Mouse (Mus musculus) midbrain, embryonic 16.5 days (tissue): ENCODE data around the gene Sf3b3. TPM values are rescaled to one million over a fixed set of nuclear protein-coding genes. Genes with fewer than 3 reads are reported as not detected.

ENCODE experiments used
- ATAC-seq: fragments of 200-750 bp; cut with Nextera tagmentation; 2 replicates; pipeline ENCODE4 v1.8.0; 2017; ENCODE audit warnings: moderate TSS enrichment
- H3K27ac ChIP-seq: fragments of 300-500 bp; sonication (generic); 2 replicates; pipeline ENCODE4 v1.5.1; 2014; ENCODE audit warnings: mild to moderate bottlenecking, low read length, mixed read lengths
- H3K27me3 ChIP-seq: fragments of 300-500 bp; sonication (generic); 2 replicates; pipeline ENCODE4 v1.6.1; 2014; ENCODE audit warnings: low read depth, low read length, mixed read lengths; ENCODE audit not compliant: control insufficient read depth, insufficient read depth
- H3K36me3 ChIP-seq: fragments of 300-500 bp; sonication (generic); 2 replicates; pipeline ENCODE4 v1.6.1; 2014; ENCODE audit warnings: mild to moderate bottlenecking, low read length, moderate library complexity, mixed read lengths; ENCODE audit not compliant: control insufficient read depth, insufficient read depth
- H3K4me1 ChIP-seq: fragments of 300-500 bp; sonication (generic); 2 replicates; pipeline ENCODE4 v1.6.1; 2014; ENCODE audit warnings: mild to moderate bottlenecking, low read length, mixed read lengths; ENCODE audit not compliant: control insufficient read depth, insufficient read depth
- H3K4me2 ChIP-seq: fragments of 300-500 bp; sonication (generic); 2 replicates; pipeline ENCODE4 v1.6.1; 2014; ENCODE audit warnings: mild to moderate bottlenecking, low read length, mixed read lengths
- H3K4me3 ChIP-seq: fragments of 300-500 bp; sonication (generic); 2 replicates; pipeline ENCODE4 v1.5.1; 2014; ENCODE audit warnings: low read depth, mild to moderate bottlenecking, low read length, moderate library complexity, mixed read lengths
- H3K9ac ChIP-seq: fragments of 300-500 bp; sonication (generic); 2 replicates; pipeline ENCODE4 v1.6.1; 2014; ENCODE audit warnings: low read depth, low read length, mixed read lengths
- H3K9me3 ChIP-seq: fragments of 300-500 bp; sonication (generic); replicated peaks from 2 replicates; pipeline ENCODE4 v1.6.1; 2014; ENCODE audit warnings: mild to moderate bottlenecking, low read length, mixed read lengths; ENCODE audit not compliant: control insufficient read depth, poor library complexity, severe bottlenecking
- WGBS: fragments of 180-500 bp; shearing (Covaris S2); extraction: QIAGEN DNeasy Blood & Tissue Kit; methylation state at CpG from one replicate; pipeline ENCODE4 v1.1.7; 2014; 5-methylcytosine and 5-hydroxymethylcytosine counted together
- polyA plus RNA-seq: library from polyadenylated mRNA; unstranded; fragments of >200 nt; fragmentation: Nextera tagmentation; extraction: Ambion mirVana; gene quantifications from 2 replicates; pipeline ENCODE4 v1.2.1, GENCODE M21; 2015

Sf3b3 gene
- polyA plus RNA-seq, 1 experiment from 2014 or later = 92.3 TPM

- 96% methylated on average over 3 of the region's 3 CpGs for WGBS
- Histone ChIP-seq H3K27ac (no peak overlapping the region), H3K9me3 (no peaks in the 10 kb centered on the region), H3K9ac (no peak overlapping the region), H3K4me1 (no peaks in the 10 kb centered on the region), H3K36me3 (no peaks in the 10 kb centered on the region), H3K4me2 (no peak overlapping the region), H3K27me3 (no peaks in the 10 kb centered on the region), H3K4me3 (no peak overlapping the region)
- ATAC-seq = no peak
Measured at GRCm38 (mm10) chr8:110776335-110776734, 70.3 kb downstream of the Sf3b3 start.

- H3K4me3 ChIP-seq = no peak overlapping the region
- no peak overlapping the region for H3K4me2 ChIP-seq
- no peak for ATAC-seq
- no peaks in the 10 kb centered on the region for H3K36me3 ChIP-seq
- WGBS = 92% methylated on average over 3 of the region's 3 CpGs
- H3K9ac ChIP-seq = no peak overlapping the region
- no peak overlapping the region for H3K27ac ChIP-seq
- no peaks in the 10 kb centered on the region for H3K27me3 ChIP-seq
- no peaks in the 10 kb centered on the region for H3K4me1 ChIP-seq
- H3K9me3 ChIP-seq = no peaks in the 10 kb centered on the region
Measured at GRCm38 (mm10) chr8:110775721-110776120, 70.9 kb downstream of the Sf3b3 start.

- H3K36me3 ChIP-seq = no peaks in the 10 kb centered on the region
- no peak overlapping the region for H3K4me3 ChIP-seq
- no peak overlapping the region for H3K9ac ChIP-seq
- 79% methylated on average over 8 of the region's 8 CpGs for WGBS
- H3K27me3 ChIP-seq = no peaks in the 10 kb centered on the region
- H3K27ac ChIP-seq = no peak overlapping the region
- H3K4me2 ChIP-seq = no peak overlapping the region
- no peak for ATAC-seq
- no peaks in the 10 kb centered on the region for H3K4me1 ChIP-seq
- H3K9me3 ChIP-seq = no peaks in the 10 kb centered on the region
Measured at GRCm38 (mm10) chr8:110775316-110775715, 71.3 kb downstream of the Sf3b3 start.

GRCm38 (mm10) chr8:110774725-110775124 is 71.9 kb downstream of the Sf3b3 start:
- Histone ChIP-seq H3K4me3 (no peak overlapping the region), H3K27me3 (no peaks in the 10 kb centered on the region), H3K4me1 (no peaks in the 10 kb centered on the region), H3K27ac (no peak overlapping the region), H3K36me3 (no peaks in the 10 kb centered on the region), H3K9ac (no peak overlapping the region), H3K4me2 (no peak overlapping the region), H3K9me3 (no peaks in the 10 kb centered on the region)
- 88% methylated on average over 6 of the region's 6 CpGs for WGBS
- no peak for ATAC-seq

DNA sequence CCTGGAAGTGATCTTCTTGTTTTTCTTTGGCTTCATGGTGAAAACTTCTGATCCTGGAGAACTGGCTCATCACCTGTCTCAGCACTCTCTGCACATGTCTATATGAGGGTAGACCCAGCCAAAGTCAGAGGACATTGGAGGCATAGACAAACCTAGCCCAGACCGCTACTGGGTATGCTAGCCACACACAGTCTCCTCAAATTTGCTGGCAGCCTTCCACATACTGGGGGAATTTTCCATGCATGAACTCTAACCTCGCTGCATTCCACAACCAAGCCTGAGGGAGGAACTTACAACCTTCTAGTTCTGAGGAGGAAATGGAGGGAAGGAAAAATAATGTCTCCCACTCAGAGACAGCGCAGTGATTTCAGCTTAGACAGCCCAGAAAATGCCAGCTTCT is 72.5 kb downstream of the Sf3b3 start:
- H3K36me3 ChIP-seq = no peaks in the 10 kb centered on the region

GRCm38 (mm10) chr8:110772452-110772851 is 74.1 kb downstream of the Sf3b3 start:
- ATAC-seq = no peak
- Histone ChIP-seq H3K4me3 (no peak overlapping the region), H3K9ac (no peak overlapping the region), H3K27me3 (no peaks in the 10 kb centered on the region), H3K36me3 (no peaks in the 10 kb centered on the region), H3K4me1 (no peaks in the 10 kb centered on the region), H3K27ac (no peak overlapping the region), H3K4me2 (no peak overlapping the region), H3K9me3 (no peaks in the 10 kb centered on the region)
- 83% methylated on average over 7 of the region's 7 CpGs for WGBS

More for the DNA sequence above, 72.5 kb downstream of the Sf3b3 start:
- no peaks in the 10 kb centered on the region for H3K9me3 ChIP-seq
- WGBS = 88% methylated on average over 3 of the region's 3 CpGs
- no peaks in the 10 kb centered on the region for H3K27me3 ChIP-seq
- H3K27ac ChIP-seq = no peak overlapping the region
- H3K4me3 ChIP-seq = no peak overlapping the region
- H3K9ac ChIP-seq = no peak overlapping the region
- no peak overlapping the region for H3K4me2 ChIP-seq
- H3K4me1 ChIP-seq = no peaks in the 10 kb centered on the region
- no peak for ATAC-seq

- WGBS = 90% methylated on average over 6 of the region's 6 CpGs
- no peak for ATAC-seq
- no peak overlapping the region for H3K4me2 ChIP-seq
Measured at GRCm38 (mm10) chr8:110767261-110767660, 79.3 kb downstream of the Sf3b3 start.

DNA sequence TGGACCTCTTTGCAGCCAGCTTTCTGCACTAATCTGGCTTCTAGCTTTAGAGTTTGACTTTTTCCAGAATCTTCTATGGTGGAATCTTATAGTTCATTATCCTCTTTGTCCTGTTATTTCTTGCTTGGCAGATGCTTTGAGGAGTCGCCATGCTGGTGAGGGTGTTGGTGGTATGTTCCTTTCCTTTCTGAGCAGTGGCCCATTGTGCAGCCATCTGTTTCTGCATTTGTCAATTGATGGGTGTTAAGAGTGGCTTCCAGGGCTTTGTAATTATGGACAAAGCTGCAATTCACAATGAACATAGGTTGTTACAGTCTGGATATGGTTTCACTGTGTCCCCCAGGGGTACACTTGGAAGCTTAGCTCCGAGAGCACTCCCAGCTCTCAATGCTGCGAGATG is 81.9 kb downstream of the Sf3b3 start:
- H3K4me1 ChIP-seq = no peaks in the 10 kb centered on the region
- no peaks in the 10 kb centered on the region for H3K36me3 ChIP-seq
- no peak overlapping the region for H3K4me2 ChIP-seq
- no peak overlapping the region for H3K9ac ChIP-seq
- H3K27me3 ChIP-seq = no peaks in the 10 kb centered on the region
- no peak overlapping the region for H3K27ac ChIP-seq
- no peaks in the 10 kb centered on the region for H3K9me3 ChIP-seq
- no peak overlapping the region for H3K4me3 ChIP-seq
- WGBS = 58% methylated on average over 3 of the region's 3 CpGs
- no peak for ATAC-seq

More at GRCm38 (mm10) chr8:110767261-110767660, 79.3 kb downstream of the Sf3b3 start:
- no peaks in the 10 kb centered on the region for H3K36me3 ChIP-seq
- H3K4me1 ChIP-seq = no peaks in the 10 kb centered on the region
- H3K4me3 ChIP-seq = no peak overlapping the region
- no peaks in the 10 kb centered on the region for H3K27me3 ChIP-seq
- H3K9me3 ChIP-seq = no peaks in the 10 kb centered on the region
- no peak overlapping the region for H3K27ac ChIP-seq
- H3K9ac ChIP-seq = no peak overlapping the region

DNA sequence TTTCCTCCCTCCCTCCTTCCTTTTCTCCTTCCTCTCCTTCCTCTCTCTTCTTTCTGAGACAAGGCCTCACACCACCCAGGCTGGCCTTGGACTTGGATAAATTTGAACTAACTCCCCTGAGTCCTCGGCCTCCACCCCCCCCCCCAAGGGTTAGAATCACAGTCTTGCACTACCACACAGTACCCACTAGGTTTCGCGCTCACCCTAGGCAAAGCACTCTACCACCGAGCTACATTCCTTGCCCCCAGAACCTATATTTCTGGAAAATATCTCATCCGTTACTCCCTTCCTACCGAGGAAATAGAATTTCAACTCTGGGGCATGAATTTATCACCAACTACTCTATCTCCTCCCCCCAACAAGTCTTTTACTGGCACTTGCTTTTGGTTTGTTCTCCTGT is 84.6 kb downstream of the Sf3b3 start:
- H3K27me3 ChIP-seq = no peaks in the 10 kb centered on the region
- H3K36me3 ChIP-seq = no peaks in the 10 kb centered on the region
- no peak overlapping the region for H3K4me2 ChIP-seq
- H3K4me3 ChIP-seq = no peak overlapping the region
- H3K27ac ChIP-seq = no peak overlapping the region
- no peaks in the 10 kb centered on the region for H3K9me3 ChIP-seq
- WGBS = 72% methylated on average over 6 of the region's 6 CpGs
- H3K9ac ChIP-seq = no peak overlapping the region
- H3K4me1 ChIP-seq = no peaks in the 10 kb centered on the region
- no peak for ATAC-seq

GRCm38 (mm10) chr8:110761185-110761584 is 85.4 kb downstream of the Sf3b3 start:
- Histone ChIP-seq H3K27ac (no peak overlapping the region), H3K36me3 (no peaks in the 10 kb centered on the region), H3K4me3 (no peak overlapping the region), H3K9ac (no peak overlapping the region), H3K4me1 (no peaks in the 10 kb centered on the region), H3K27me3 (no peaks in the 10 kb centered on the region), H3K9me3 (no peaks in the 10 kb centered on the region), H3K4me2 (no peak overlapping the region)
- ATAC-seq = no peak
- 57% methylated on average over 5 of the region's 5 CpGs for WGBS
